Mouse (Mus musculus) E14TG2a.4 (cell line): ENCODE measurements around the gene Urb2.

Experiments used
- CTCF ChIP-seq: conservative IDR thresholded peaks from 2 replicates; pipeline ENCODE4 v1.5.1; 2014; ENCODE audit warnings: low read length
- POU5F1 ChIP-seq: IDR thresholded peaks from 2 replicates; pipeline ENCODE4 v1.6.1; 2014; ENCODE audit warnings: low read length, borderline replicate concordance

DNA sequence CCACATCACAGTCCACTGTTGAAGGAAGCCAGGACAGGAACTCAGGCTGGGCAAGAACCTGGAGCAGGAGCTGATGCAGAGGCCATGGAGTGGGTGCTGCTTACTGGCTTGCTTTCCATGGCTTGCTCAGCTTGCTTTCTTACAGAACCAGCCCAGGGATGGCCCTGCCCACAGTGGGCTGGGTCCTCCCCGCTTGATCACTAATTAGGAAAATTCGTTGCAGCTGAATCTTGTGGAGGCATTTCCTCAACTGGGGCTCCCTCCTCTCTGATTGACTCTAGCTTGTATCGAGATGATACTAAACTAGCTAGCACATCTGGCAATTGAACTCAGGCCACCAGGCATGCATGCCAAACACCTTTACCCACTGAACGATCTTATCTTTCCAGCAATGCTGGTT is 18.0 kb downstream of the Urb2 start:
- TF ChIP-seq POU5F1: no peak
- TF ChIP-seq CTCF: no peak
